Mouse (Mus musculus) spleen, postnatal 4 days (tissue): ENCODE measurements around the gene Pde4d.
A peak's percentile ranks its signal among the peaks of the same experiment; 100 is the strongest.
"Not testable (repeated sequence)": the region's sequence is repeated elsewhere in the genome, so short reads cannot be mapped to it uniquely, and the experiment has no call there.

Experiments
- DNase-seq, 2 experiments: peaks; one replicate each; pipeline ENCODE4 v3.0.0; 2022; ENCODE audit warnings: low spot score in 2 of 2

Gene Pde4d

DNA sequence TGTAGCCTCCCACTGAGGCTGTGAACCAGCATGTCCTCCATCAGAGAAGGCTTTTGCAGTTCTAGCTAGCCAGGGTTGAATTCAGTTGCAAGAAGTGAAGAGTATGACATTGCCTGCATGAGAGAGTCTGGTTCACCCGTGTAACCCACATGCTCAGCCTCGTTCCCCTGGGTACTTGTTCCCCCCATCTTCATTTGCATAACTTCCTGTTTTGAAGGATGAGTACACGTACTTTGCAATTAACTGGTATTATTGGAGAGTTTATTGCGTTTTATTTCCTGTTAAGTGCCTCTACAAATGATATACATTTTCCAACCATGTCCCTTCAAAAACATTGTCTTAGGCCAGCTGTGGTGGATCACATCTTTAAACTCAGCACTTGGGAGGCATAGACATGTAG, 237.1 kb downstream of the Pde4d start:
- DNase-seq: no peak

DNA sequence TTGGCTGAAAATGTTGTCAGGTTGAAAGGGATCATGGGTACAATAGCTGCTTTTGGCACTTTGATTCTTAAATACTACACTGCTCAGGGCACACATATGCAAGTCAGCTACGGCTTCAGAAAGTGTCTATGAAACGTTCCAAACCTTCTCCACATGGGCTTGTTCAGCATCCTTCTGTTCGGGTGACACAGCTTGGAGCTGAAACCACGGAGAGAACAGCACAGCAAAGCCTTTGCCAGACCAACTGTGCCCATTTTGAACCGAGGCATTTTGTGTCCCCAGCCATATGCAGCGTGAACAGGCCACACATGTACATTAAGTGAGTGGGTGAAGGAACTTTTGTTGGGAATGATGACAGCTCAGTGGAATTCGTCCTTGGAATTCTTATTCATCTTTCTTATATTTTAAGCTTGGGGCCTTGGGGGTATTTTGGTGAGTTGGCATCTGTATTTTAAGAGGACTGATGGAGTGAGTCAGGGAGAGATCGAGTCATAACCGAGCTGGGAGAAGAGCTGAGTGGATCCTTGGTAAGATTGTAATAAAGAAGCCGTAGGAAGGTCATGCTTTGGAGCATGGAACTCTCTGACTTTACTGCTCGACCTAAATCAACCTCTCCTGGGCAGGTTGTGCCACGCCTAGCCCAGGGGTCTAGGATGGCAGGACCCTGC, 243.3 kb downstream of the Pde4d start:
- no peak for DNase-seq

DNA sequence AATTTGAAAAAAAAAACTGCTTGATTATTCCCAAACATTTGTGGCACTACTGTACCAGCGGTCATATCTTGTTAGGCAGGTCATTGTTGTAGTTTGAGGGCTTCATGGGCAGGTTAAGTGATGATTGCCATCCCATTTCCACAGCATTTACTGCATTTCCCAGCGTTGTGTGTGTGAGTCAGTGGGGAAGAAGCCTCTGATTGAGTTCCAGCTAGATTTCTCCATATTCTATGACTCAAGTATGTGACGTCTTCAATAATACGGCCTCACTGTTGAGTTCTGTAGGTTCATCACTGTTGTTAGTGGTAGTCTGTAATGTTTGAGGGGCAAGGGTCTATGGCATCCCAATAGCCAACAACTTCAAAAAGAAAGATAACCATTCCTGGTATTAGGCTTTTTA, 255.7 kb downstream of the Pde4d start:
- no peak for DNase-seq

DNA sequence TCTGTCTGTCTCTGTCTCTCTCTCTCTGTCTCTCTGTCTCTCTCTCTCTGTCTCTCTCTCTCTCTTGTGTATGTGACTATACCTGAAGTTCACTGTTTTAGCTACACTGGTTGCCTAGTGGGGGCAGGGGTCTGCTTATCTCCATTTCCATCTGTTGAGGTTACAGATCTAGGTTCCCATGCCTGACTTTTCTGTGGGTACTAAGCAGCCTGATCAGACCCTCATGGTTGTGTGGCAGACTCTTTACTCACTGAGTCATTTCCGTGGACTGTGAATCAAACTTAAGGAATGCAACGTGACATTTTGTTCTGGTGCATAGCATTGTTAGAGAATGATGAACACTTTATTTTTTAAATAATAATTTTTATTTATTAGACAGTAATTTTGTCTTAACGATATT, 264.3 kb downstream of the Pde4d start:
- no peak for DNase-seq

DNA sequence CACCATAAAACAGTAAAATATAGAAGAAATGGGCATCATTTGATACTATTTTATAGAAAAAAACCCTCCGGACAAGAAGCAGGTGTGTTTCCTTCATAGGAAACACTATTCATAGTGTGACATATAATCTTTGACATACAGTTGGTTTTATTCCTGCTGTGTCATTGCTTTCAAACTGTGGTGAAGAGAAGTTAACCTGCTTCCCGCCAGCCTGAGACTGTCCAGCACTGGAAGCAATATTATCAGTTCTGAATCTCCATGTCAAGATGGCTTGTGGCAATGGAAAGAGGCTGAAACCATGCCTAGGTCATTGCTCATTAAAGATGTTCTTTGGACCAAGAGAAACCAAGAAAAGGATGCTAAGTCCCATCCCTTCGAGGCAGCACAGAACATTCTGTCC, 265.3 kb downstream of the Pde4d start:
- DNase-seq: no peak

DNA sequence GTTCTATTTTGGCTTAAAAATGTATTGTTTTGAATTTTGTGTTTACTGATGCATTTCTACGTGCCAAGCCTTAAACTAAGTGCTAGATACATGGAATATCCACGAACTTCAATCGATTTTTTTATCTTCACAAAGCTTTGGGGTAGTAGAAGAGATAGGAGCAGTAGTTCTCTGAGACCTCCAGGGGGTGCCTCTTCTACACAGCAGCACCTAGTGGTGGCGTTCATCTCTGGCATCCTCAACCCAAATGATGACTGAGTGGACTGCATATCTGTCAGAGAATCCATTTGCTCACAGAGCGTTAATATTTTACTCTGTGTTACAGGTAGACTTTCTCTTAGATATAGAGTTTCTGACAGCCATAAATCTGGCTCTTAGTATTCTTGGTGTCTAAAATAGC, 272.5 kb downstream of the Pde4d start:
- peak; percentile 17 to 65 for DNase-seq

DNA sequence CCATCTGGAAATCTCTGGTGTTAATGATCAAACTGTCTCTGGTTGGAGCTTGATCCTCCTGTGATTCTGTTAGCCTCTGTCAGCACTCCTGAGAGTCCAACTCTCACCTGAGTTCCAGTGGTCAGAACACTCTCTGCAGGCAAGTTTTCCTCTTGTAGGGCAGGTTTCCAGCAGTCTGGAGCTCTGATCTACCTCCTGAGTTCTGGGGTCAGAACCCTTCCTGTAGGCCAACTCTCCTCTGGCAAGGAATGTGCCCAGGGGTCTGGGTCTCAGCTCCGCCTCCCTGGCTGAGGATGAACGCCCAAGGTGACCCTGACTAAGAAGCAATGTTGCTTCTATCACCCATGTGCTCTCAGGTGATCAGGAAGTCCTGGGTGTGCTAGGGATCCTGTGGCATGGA, 284.6 kb downstream of the Pde4d start:
- DNase-seq: not testable (repeated sequence)

DNA sequence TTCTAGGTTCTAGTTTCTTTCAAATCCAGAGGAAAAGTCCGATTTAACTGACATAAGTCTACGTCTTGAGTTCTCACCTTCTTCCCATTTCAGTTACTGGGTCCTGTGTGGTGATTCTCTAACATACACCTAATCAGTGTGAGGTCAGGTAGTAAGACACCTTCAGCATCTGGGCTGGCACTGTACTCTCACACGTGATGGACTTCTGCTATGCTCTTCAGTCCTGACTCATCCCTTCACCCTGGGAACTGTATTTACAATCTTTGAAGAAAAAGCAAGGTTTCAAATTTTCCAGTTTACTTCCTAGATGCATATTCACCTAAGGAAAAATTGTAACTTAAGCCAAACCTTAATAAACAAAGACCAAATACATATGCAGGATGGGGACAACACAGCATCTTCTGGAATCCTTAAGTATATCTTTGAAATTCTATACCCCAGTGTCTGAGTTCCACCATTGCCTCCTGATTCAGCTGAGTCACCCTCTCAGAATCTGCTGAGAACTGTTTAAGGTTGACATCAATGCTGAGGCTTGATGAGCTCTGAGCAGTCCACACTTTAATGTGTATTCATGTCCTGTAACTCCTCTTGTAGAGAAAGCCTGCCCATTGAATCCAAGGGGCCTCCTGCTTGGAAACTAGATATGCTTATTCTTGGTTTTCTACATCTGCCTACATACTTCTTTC, 301.6 kb downstream of the Pde4d start:
- DNase-seq: no peak

DNA sequence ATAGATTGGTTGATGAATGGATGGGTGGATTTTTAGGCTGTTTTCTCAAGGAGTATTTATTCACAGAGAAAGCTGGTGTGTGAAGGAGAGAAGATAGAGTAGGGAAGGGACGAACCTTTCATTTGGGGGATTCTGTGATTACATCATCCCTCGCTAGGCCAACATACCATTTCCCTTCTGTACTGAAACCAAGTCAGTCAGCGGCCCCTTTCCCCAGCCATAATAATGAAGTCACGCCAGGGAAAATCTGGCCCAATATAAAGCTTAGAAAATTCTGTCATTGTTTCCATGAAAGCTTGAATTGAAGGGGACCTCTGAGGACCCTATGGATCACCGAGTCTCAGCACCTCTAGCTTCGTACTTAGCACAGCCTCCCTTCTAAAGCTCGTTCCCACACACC, 307.7 kb downstream of the Pde4d start:
- no peak for DNase-seq

DNA sequence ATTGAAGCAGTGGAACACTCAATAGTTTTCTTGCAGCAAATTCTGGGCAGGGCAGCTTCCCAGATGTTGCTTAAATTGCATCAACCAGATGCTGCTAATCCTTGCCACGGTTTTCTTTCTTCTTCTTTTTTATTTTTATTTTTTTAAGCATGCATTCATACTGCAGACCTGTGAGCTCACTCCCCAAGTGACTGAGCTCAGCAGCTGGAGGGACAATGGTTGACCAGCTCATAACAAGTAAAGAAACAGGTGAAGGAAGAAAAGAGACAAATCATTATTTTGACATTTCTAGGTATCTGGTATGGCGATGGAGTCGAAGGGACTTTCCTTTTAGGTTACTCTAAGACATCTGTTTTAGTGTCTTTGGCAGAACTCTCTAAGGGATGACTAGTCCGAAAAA, 308.6 kb downstream of the Pde4d start:
- no peak for DNase-seq

DNA sequence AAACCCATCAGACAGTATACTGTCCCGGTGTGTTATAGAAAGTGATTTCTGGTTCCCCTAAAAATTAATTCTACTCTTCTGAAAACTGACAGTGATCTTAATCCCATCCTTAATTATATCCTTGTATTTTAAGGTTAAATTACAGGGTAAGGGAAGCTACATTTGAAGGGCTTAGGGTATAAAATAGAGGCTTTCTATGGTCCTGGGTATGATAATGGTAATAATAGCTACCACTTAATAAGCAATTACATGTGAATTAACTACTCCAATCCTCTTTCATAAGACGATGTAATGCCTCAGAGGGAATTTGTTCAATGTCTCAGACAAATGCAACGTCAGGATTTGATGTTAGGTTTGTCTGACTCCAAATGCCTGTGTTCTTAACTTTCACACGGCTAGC, 309.4 kb downstream of the Pde4d start:
- DNase-seq: no peak

DNA sequence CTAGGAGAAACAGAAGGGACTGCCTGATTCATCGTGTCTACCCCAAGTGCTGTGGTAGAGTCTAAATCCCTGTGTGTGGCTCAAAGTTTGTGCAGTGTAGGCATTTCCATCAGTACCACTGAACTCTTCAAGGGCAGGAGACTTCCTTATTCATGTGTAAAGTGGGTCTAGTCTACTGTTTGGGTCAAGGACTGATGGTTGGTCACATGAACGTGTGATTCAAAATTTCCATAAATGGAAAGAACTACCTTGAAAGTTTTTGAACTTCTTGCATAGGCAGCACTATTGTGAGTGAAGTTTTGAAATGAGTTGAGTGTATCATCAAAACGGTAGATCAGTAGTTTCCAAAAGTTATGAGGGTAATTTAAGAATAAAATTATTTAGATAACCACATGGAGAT, 313.5 kb downstream of the Pde4d start:
- no peak for DNase-seq

DNA sequence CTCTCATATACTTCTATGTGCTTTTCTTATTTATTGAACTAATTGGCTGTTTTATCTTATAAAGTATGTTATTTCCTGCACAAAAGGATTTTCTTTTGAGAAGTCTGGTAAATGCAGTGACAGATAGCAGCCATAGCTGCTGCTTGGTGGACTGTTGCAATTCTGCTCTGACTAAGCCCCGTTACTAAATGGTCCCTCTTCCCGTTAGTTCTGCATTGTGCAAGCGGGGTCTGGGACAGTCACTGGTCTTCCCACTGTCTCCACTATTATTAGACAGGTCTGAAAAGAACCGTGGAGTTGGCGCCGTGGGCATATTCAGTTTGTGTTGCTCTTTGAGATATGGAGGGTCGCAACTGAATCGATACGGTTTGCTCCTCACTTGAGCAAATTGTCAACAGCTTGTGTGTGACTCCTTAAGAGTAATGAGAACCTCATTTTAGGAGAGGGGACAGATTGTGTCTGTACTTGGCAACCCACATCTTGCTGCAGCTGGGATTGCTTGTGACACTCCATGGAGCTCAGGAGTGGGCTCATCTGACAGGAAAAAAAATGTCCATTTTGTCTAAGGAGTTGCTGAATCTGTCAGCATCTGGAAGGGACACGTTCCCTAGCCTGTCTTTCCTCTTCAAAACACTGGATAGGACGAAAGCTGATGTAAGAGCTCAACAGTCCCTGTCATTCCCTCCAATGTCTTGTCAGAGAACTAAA, 316.4 kb downstream of the Pde4d start:
- no peak for DNase-seq

DNA sequence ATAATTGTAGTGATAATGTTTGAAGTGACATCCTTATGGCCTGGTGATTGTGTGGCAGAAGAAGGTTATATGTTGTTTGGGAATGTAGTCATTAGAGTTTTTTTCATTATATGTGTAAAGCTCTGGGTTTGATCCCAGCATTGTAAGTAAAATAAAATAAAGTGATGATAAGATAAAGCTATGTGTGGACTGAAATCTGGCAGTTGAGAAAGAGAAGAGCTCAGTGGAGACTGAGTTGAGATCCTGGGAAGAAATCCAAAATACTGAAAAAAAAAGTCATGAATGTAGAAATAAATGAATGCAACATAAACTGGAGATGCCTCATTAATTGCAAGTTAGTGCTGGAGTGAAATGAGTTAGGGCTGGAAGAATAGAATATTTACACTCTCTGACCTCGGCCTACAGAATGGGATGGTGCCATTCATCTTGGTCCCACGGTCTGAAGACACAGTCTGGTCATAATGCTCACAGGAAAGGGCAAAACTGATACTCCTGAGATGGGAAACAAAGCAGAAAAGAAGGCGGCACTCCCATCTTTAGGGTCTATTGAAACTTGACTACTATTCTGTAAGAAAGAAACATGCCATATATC, 319.8 kb downstream of the Pde4d start:
- DNase-seq: no peak

DNA sequence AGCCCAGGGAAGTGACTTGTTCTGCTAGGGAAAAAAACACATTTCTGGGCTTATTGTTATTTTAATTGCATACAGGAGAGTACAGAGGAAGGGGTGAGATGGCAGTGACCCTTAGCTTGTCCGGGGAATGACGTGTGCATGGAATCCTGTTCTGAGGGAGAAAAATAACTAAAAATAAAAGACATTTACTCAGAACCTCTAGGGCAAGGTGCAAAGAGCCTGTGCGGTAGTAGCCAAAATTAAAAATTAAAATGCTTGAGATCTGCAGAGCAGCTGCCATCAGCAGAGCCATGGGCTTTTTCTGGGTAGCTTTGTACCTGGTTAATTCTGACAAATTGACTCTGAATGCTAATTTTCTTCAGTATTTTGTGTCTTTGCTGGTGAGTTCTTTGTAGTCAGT, 322.6 kb downstream of the Pde4d start:
- no peak for DNase-seq

DNA sequence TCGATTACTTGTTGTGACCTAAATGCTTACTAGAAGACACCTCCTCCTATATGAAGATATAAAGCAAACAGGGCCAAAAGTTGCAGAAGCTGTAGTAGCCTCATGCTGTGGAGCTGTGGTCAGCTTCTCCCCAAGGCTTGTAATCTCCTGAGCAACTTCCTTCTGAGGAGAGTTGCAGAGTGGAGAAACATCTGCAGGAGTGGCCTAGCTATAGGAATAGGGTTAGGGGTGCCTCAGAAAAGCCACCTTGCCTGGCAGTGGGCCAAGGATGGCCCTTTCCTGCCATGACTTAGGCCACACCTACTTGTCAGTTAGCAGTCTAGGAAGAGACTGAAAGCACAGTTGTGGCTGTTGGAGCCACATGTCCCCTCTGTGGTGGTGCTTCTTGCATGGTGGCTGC, 325.2 kb downstream of the Pde4d start:
- DNase-seq: peak; percentile 34 to 65

DNA sequence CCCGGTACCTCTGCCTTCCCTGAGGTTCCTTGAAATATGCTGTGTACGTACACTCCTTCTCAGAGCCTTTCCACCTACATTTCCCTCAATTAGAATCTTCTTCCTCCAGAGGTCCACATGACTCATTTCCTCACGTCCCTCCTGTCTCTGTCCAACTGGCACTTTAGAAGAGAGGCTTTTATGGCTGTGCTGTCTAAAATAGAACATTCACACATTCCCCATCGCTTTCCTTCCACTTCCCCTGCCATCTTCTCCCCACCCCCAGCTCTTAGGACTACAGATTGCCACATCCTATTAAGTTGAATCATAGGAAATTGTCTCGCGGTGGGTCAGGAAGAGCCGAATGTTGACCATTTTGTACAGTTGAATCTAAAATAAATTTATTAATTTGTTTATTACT, 326.1 kb downstream of the Pde4d start:
- DNase-seq: no peak

DNA sequence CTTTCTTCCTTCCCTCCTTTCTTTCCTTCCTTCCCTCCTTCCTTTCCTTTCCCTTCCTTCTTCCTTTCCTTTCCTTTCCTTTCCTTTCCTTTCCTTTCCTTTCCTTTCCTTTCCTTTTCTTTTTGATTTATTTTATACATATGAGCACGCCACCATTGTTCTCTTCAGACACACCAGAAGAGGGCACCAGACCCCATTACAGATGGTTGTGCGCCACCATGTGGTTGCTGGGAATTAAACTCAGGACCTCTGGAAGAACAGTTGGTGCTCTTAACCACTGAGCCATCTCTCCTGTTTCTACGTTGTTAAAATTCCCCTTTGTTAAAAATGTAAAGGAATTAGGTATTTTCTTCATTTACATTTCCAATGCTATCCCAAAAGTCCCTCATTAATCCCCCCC, 347.9 kb downstream of the Pde4d start:
- DNase-seq: not testable (repeated sequence)

DNA sequence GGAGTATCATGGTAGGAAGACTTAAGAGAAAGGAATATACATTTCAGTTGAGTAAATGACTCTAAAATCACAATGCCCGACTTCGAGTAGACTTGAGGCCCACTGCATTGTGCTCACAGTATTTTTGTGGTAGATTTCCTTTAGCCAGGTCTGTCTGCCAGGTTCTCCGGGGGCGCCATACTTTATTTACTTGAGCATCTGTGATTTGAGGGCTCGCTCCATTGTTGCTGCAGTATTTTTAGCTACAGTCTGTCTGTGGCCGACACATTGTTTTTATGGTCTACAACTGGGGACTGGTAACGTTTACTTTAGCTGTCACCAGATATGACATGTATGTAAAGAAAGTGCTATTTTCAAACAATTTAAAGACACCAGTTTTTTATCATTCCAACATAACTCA, 359.4 kb downstream of the Pde4d start:
- no peak for DNase-seq

DNA sequence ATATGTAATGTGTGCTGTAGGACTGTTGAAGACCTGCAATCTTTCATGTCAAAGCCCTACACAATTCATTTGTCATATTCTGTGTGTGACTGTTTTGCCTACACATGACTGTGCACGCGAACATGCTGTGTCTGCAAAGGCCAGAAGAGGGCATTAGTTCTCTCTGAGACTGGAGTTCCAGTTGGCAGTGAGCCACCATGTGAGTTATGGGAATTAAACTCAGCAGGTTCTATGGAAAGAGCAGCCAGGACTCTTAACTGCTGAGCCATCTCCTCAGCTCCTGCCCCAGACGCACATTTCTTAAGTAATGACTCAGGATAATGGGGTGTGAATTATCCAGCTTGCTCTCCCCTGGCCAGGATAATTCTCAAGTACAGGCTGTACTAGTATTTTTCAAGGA, 363.2 kb downstream of the Pde4d start:
- no peak for DNase-seq

DNA sequence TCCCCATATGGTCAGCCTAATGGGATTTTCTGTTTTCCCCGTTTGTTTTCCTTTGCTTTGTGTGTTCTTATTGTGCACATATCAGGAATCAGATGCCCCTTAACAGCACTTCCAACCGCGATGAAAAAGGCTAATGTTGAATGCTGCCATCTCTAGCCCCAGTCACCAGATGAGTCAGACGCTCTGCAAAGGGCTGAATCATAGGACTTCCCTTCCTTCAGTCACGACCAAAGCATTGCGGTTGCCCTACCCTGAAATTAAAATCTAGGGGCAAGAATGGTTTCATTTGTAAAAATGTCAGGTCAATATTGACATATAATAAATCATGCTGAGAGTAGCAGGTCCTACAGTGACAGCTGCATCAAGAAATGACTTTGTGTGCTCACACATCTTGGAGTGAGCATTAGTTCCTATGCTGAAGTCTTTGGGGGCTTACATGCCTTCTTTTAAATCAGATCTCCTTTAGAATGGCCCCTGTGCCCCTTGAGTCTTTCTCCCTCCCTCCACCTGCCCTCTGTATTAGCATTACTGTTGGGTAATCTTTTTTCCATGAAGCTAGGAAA, 370.2 kb downstream of the Pde4d start:
- DNase-seq: no peak

DNA sequence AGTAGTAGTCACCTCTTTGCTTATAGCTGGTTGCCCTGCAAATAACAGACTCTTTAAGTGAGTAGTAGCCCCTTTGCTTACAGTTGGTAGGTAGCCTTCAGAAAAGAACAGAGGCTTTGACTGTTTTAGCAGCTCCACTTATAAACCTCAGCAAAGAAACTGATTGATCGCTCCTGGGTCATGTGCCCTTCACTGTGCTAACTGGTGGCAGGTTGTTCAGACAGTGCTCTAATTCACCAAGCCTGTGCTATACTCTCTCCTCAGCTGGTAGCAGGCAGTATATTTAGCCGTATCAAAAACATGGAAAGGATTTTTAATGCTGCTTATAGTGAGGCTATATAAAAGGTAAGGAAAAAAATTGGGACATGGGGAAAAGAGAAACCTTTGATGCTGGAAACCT, 370.7 kb downstream of the Pde4d start:
- DNase-seq: no peak

DNA sequence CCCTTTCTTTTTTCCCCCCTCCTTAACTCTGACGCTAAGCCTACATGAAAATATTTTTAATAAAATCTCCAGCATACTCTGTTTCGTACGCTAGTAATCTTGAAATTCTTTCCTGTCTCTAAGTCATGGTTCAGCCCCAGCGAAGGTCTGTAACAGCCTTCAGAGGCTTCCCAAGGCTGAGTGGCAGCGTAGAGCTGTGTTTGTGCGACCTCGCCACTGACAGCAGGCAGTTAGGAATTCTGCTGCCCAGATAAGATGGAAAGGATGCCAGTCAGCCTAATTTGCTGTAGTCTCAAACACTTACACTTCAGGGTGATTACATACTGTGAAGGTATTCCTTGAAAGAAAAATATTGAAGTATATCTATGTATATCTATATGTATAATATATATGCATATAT, 371.5 kb downstream of the Pde4d start:
- DNase-seq: no peak
